Mouse (Mus musculus): ENCODE data around the gene Hyls1. TPM values are rescaled to one million over a fixed set of nuclear protein-coding genes. Genes with fewer than 3 reads are reported as not detected.
"Not testable (repeated sequence)": the region's sequence is repeated elsewhere in the genome, so short reads cannot be mapped to it uniquely, and the experiment has no call there.

The Hyls1 gene
- 15.1 and 17.4 TPM in 2 replicates for polyA plus RNA-seq (2014; fragmentation: Nextera tagmentation; extraction: Ambion mirVana)

- H3K27me3 ChIP-seq (ENCODE audit: control insufficient read depth, insufficient read depth, low read length): peaks cover 4% of the 10 kb centered on the region; the same call in 1 of the 2 replicates
- H3K9ac ChIP-seq (replicated peaks; ENCODE audit: low read depth, low read length): peak within 1 kb of the TSS; percentile 57
- WGBS: under 1% methylated on average over 86 of the region's 86 CpGs
- peak within 1 kb of the TSS; percentile 62 for H3K27ac ChIP-seq (ENCODE audit: low read length)
- peaks cover 24% of the 10 kb centered on the region; the same call in 1 of the 2 replicates for H3K36me3 ChIP-seq (ENCODE audit: control insufficient read depth, insufficient read depth, low read length)
- peak; percentile 98 for ATAC-seq (ENCODE audit: insufficient number of reproducible peaks, insufficient read depth, low FRiP score, low read depth)
- peaks cover 4% of the 10 kb centered on the region; the same call in 1 of the 2 replicates for H3K4me1 ChIP-seq (ENCODE audit: control insufficient read depth, insufficient read depth, low read length)
- H3K9me3 ChIP-seq (ENCODE audit: control insufficient read depth, low read depth, low read length): no peaks in the 10 kb centered on the region
- peak within 1 kb of the TSS; percentile 70 for H3K4me3 ChIP-seq (ENCODE audit: low read depth, low read length)
- peak within 1 kb of the TSS; percentile 75 for H3K4me2 ChIP-seq (replicated peaks; ENCODE audit: low read depth, low read length)
These were observed at the start of gene Hyls1, which contains the start of gene Pate2 for GRCm38 (mm10) chr9:35569571-35570534. Gene Hyls1 (minus strand): TSS chr9:35570398. Gene Pate2 (plus strand): TSS chr9:35570284.

- not testable (repeated sequence) for H3K4me1 ChIP-seq (ENCODE audit: control insufficient read depth, insufficient read depth, low read length); H3K36me3 ChIP-seq (ENCODE audit: control insufficient read depth, insufficient read depth, low read length); H3K27ac ChIP-seq (ENCODE audit: low read length); H3K4me3 ChIP-seq (ENCODE audit: low read depth, low read length); H3K9ac ChIP-seq (replicated peaks; ENCODE audit: low read depth, low read length); H3K9me3 ChIP-seq (ENCODE audit: control insufficient read depth, low read depth, low read length); H3K4me2 ChIP-seq (replicated peaks; ENCODE audit: low read depth, low read length); H3K27me3 ChIP-seq (ENCODE audit: control insufficient read depth, insufficient read depth, low read length); ATAC-seq (ENCODE audit: insufficient number of reproducible peaks, insufficient read depth, low FRiP score, low read depth)
- 53% methylated on average over 2 of the region's 2 CpGs for WGBS
These were observed 46.6 kb upstream of the Hyls1 start for GRCm38 (mm10) chr9:35616784-35617183.

DNA sequence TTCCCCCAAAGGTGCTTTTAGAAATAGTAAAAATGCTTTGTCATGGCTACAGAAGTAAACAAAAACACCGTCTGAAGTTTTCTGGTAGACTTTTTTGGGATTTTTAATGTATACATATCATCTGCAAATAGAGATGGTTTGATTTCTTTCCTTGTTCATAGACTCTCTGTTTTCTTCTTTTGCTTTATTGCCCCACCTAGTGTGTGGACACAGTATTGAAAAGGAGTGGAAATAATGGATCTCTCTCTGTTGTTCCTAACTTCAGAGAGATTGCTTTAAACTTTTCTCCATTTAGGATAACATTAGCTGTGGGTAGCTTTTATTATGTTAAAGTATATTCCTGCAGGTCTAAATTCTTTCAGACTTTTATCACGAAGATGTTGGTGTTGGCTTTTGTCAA is 43.8 kb upstream of the Hyls1 start:
- no peak overlapping the region for H3K9ac ChIP-seq (replicated peaks; ENCODE audit: low read depth, low read length)
- H3K9me3 ChIP-seq (ENCODE audit: control insufficient read depth, low read depth, low read length): no peaks in the 10 kb centered on the region
- no peak overlapping the region for H3K4me3 ChIP-seq (ENCODE audit: low read depth, low read length)
- H3K27me3 ChIP-seq (ENCODE audit: control insufficient read depth, insufficient read depth, low read length): no peaks in the 10 kb centered on the region
- no peaks in the 10 kb centered on the region for H3K36me3 ChIP-seq (ENCODE audit: control insufficient read depth, insufficient read depth, low read length)
- no peak for ATAC-seq (ENCODE audit: insufficient number of reproducible peaks, insufficient read depth, low FRiP score, low read depth)
- WGBS: 27% methylated on average over 2 of the region's 2 CpGs
- no peak overlapping the region for H3K4me2 ChIP-seq (replicated peaks; ENCODE audit: low read depth, low read length)
- no peak overlapping the region for H3K27ac ChIP-seq (ENCODE audit: low read length)
- no peaks in the 10 kb centered on the region for H3K4me1 ChIP-seq (ENCODE audit: control insufficient read depth, insufficient read depth, low read length)

DNA sequence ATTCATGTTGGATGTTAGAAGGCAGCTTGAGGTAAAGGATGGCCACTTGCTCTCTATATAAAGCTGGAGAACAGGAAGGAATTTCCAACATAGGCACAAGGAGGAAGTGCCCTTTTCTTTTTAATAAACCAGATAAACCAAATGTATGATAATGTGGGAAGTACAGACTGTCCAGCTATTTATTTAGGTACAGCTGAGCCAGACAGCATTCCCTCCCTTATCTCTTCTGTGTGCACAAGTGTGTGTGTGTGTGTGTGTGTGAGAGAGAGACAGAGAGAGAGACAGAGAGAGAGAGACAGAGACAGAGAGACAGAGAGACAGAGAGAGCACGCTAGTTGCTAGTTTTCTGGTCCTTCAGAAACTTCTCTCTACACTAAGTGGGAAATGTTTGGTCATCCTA is 41.6 kb upstream of the Hyls1 start, which contains the start of gene Pate4:
TSS of gene Pate4 (minus strand) at position 101 of the 400 bp plus-strand sequence.
- no peaks in the 10 kb centered on the region for H3K9me3 ChIP-seq (ENCODE audit: control insufficient read depth, low read depth, low read length)
- H3K27ac ChIP-seq (ENCODE audit: low read length): no peak within 1 kb of the TSS
- no peaks in the 10 kb centered on the region for H3K27me3 ChIP-seq (ENCODE audit: control insufficient read depth, insufficient read depth, low read length)
- no peak within 1 kb of the TSS for H3K9ac ChIP-seq (replicated peaks; ENCODE audit: low read depth, low read length)
- no peak within 1 kb of the TSS for H3K4me2 ChIP-seq (replicated peaks; ENCODE audit: low read depth, low read length)
- ATAC-seq (ENCODE audit: insufficient number of reproducible peaks, insufficient read depth, low FRiP score, low read depth): no peak
- 75% methylated on average over 1 of the region's 1 CpGs for WGBS
- no peaks in the 10 kb centered on the region for H3K36me3 ChIP-seq (ENCODE audit: control insufficient read depth, insufficient read depth, low read length)
- H3K4me1 ChIP-seq (ENCODE audit: control insufficient read depth, insufficient read depth, low read length): no peaks in the 10 kb centered on the region
- no peak within 1 kb of the TSS for H3K4me3 ChIP-seq (ENCODE audit: low read depth, low read length)

- Histone ChIP-seq H3K4me2 (replicated peaks; ENCODE audit: low read depth, low read length) (no peak overlapping the region), H3K9ac (replicated peaks; ENCODE audit: low read depth, low read length) (no peak overlapping the region), H3K4me3 (ENCODE audit: low read depth, low read length) (no peak overlapping the region), H3K36me3 (ENCODE audit: control insufficient read depth, insufficient read depth, low read length) (no peaks in the 10 kb centered on the region), H3K27ac (ENCODE audit: low read length) (no peak overlapping the region), H3K27me3 (ENCODE audit: control insufficient read depth, insufficient read depth, low read length) (no peaks in the 10 kb centered on the region), H3K9me3 (ENCODE audit: control insufficient read depth, low read depth, low read length) (no peaks in the 10 kb centered on the region), H3K4me1 (ENCODE audit: control insufficient read depth, insufficient read depth, low read length) (no peaks in the 10 kb centered on the region)
- WGBS: 67% methylated on average over 8 of the region's 8 CpGs
- ATAC-seq (ENCODE audit: insufficient number of reproducible peaks, insufficient read depth, low FRiP score, low read depth): no peak
These were observed 37.6 kb upstream of the Hyls1 start for GRCm38 (mm10) chr9:35607647-35608405.

GRCm38 (mm10) chr9:35592903-35593302 is 22.7 kb upstream of the Hyls1 start:
- H3K4me3 ChIP-seq (ENCODE audit: low read depth, low read length): no peak overlapping the region
- no peaks in the 10 kb centered on the region for H3K9me3 ChIP-seq (ENCODE audit: control insufficient read depth, low read depth, low read length)
- H3K36me3 ChIP-seq (ENCODE audit: control insufficient read depth, insufficient read depth, low read length): no peaks in the 10 kb centered on the region
- 11% methylated on average over 2 of the region's 2 CpGs for WGBS
- H3K9ac ChIP-seq (replicated peaks; ENCODE audit: low read depth, low read length): no peak overlapping the region
- no peaks in the 10 kb centered on the region for H3K4me1 ChIP-seq (ENCODE audit: control insufficient read depth, insufficient read depth, low read length)
- H3K4me2 ChIP-seq (replicated peaks; ENCODE audit: low read depth, low read length): no peak overlapping the region
- no peak overlapping the region for H3K27ac ChIP-seq (ENCODE audit: low read length)
- H3K27me3 ChIP-seq (ENCODE audit: control insufficient read depth, insufficient read depth, low read length): no peaks in the 10 kb centered on the region
- ATAC-seq (ENCODE audit: insufficient number of reproducible peaks, insufficient read depth, low FRiP score, low read depth): no peak

DNA sequence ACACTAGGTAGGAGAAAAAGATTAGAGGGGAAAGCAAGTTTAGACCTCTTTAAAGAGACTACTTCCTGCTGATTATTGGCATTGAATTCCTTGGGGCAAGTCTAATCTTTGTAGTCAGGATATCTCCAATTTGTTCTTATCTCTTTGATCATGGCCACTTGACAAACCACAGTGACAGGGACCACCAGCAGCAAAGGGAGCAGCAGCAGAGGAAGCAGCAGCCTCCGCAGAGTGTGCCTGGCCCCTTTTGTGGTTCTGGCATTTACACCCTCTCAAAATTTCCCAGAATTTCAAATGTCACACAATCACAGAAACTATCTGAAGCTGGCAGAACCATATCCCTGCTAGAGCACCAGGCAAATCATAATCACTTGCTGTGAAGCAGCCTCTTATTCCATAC is 17.5 kb upstream of the Hyls1 start:
- Histone ChIP-seq H3K9ac (replicated peaks; ENCODE audit: low read depth, low read length) (no peak overlapping the region), H3K4me3 (ENCODE audit: low read depth, low read length) (no peak overlapping the region), H3K36me3 (ENCODE audit: control insufficient read depth, insufficient read depth, low read length) (no peaks in the 10 kb centered on the region), H3K4me1 (ENCODE audit: control insufficient read depth, insufficient read depth, low read length) (no peaks in the 10 kb centered on the region), H3K27me3 (ENCODE audit: control insufficient read depth, insufficient read depth, low read length) (no peaks in the 10 kb centered on the region), H3K9me3 (ENCODE audit: control insufficient read depth, low read depth, low read length) (no peaks in the 10 kb centered on the region), H3K4me2 (replicated peaks; ENCODE audit: low read depth, low read length) (no peak overlapping the region), H3K27ac (ENCODE audit: low read length) (no peak overlapping the region)
- no peak for ATAC-seq (ENCODE audit: insufficient number of reproducible peaks, insufficient read depth, low FRiP score, low read depth)
- WGBS: 42% methylated on average over 1 of the region's 1 CpGs

DNA sequence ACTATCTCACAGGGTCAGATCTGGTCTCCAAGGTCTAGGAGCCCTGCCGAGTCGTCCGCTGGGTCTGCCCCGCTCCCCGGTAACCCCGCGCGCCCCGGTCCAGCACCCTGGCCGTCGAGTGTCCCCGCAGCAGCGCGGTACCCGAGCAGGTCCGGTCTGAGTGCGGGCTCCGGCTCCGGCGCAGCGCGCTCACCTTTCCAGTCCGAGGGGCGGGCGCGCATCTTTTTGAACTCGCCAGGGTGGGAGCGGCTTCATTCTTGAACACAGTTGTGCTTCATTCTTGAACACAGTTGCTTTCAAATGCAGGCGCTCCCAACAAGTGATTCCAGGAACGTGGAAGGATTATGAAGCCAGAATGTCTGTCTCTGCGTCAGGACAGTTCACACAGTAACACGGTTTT is 4.2 kb upstream of the Hyls1 start:
- no peaks in the 10 kb centered on the region for H3K4me1 ChIP-seq (ENCODE audit: control insufficient read depth, insufficient read depth, low read length)
- H3K4me2 ChIP-seq (replicated peaks; ENCODE audit: low read depth, low read length): peak overlapping the region; percentile 33
- H3K36me3 ChIP-seq (ENCODE audit: control insufficient read depth, insufficient read depth, low read length): no peaks in the 10 kb centered on the region
- no peak overlapping the region for H3K27ac ChIP-seq (ENCODE audit: low read length)
- 4% methylated on average over 32 of the region's 32 CpGs for whole genome bisulfite sequencing
- H3K9me3 ChIP-seq (ENCODE audit: control insufficient read depth, low read depth, low read length): no peaks in the 10 kb centered on the region
- H3K9ac ChIP-seq (replicated peaks; ENCODE audit: low read depth, low read length): no peak overlapping the region
- no peak for ATAC-seq (ENCODE audit: insufficient number of reproducible peaks, insufficient read depth, low FRiP score, low read depth)
- 0 out of 2 replicates have a peak overlapping the region, but pooled peaks have one; percentile 9 for H3K4me3 ChIP-seq (ENCODE audit: low read depth, low read length)
- H3K27me3 ChIP-seq (ENCODE audit: control insufficient read depth, insufficient read depth, low read length): peaks cover 4% of the 10 kb centered on the region; the same call in 1 of the 2 replicates

Data from stomach, embryonic 14.5 days (tissue).